Mouse (Mus musculus) hindbrain, embryonic 14.5 days (tissue): ENCODE data around the gene Trim11. TPM values are rescaled to one million over a fixed set of nuclear protein-coding genes. Genes with fewer than 3 reads are reported as not detected.

ENCODE experiments used
- ATAC-seq: fragments of 200-750 bp; cut with Nextera tagmentation; 2 replicates; pipeline ENCODE4 v1.8.0; 2017; ENCODE audit warnings: moderate number of reproducible peaks, mild to moderate bottlenecking, moderate TSS enrichment, moderate library complexity; ENCODE audit not compliant: low FRiP score
- DNase-seq: peaks from one replicate; pipeline ENCODE4 v3.0.0-alpha.2; 2015; ENCODE audit warnings: low spot score
- H3K27ac ChIP-seq: fragments of 300-500 bp; sonication (generic); 2 replicates; pipeline ENCODE4 v1.5.1; 2014; ENCODE audit warnings: mild to moderate bottlenecking, moderate library complexity
- H3K27me3 ChIP-seq: fragments of 300-500 bp; sonication (generic); 2 replicates; pipeline ENCODE4 v1.6.1; 2014; ENCODE audit warnings: mild to moderate bottlenecking, low read length, mixed read lengths; ENCODE audit not compliant: control insufficient read depth, insufficient read depth
- H3K36me3 ChIP-seq: fragments of 300-500 bp; sonication (generic); replicated peaks from 2 replicates; pipeline ENCODE4 v1.6.1; 2014; ENCODE audit not compliant: control insufficient read depth, insufficient read depth
- H3K4me1 ChIP-seq: fragments of 300-500 bp; sonication (generic); replicated peaks from 2 replicates; pipeline ENCODE4 v1.6.1; 2014; ENCODE audit warnings: antibody characterized with exemption, low read length, mixed read lengths; ENCODE audit not compliant: control insufficient read depth, insufficient read depth
- H3K4me2 ChIP-seq: fragments of 300-500 bp; sonication (generic); replicated peaks from 2 replicates; pipeline ENCODE4 v1.6.1; 2014; ENCODE audit warnings: mild to moderate bottlenecking, moderate library complexity
- H3K4me3 ChIP-seq: fragments of 300-500 bp; sonication (generic); replicated peaks from 2 replicates; pipeline ENCODE4 v1.5.1; 2014; ENCODE audit warnings: mild to moderate bottlenecking, low read length
- H3K9ac ChIP-seq: fragments of 300-500 bp; sonication (generic); 2 replicates; pipeline ENCODE4 v1.6.1; 2014
- H3K9me3 ChIP-seq: fragments of 300-500 bp; sonication (generic); 2 replicates; pipeline ENCODE4 v1.6.1; 2016; ENCODE audit warnings: low read length; ENCODE audit not compliant: control insufficient read depth
- WGBS: fragments of 180-500 bp; shearing (Covaris S2); extraction: QIAGEN DNeasy Blood & Tissue Kit; methylation state at CpG from one replicate; pipeline ENCODE4 v1.1.7; 2014; 5-methylcytosine and 5-hydroxymethylcytosine counted together
- polyA plus RNA-seq: library from polyadenylated mRNA; unstranded; fragments of >200 nt; fragmentation: Nextera tagmentation; extraction: Ambion mirVana; gene quantifications from 2 replicates; pipeline ENCODE4 v1.2.1, GENCODE M21; 2014

Gene Trim11
- polyA plus RNA-seq, 1 experiment from 2014 or later = 18.9 TPM

DNA sequence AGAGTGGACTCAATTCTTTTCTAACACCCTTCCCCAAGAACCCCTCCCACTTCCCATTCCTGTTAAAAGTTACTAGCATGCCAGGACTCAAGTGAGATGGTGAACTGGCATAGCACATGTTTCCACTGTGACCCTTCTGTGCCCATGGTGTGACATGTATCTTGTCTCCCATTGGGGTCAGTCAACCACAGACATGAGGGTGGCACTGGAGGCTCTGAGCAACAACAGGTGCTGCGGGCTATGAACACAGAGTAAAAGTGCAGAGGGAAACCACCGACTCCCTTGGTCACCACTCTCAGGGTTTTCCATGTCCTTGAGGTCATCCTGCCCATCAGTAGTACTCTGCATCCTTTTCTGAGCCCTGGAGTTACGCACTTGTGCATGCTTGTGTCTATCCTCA is 6.1 kb upstream of the Trim11 start:
- Histone ChIP-seq H3K4me2 (no peak overlapping the region), H3K9me3 (no peaks in the 10 kb centered on the region), H3K4me1 (peaks cover 10% of the 10 kb centered on the region), H3K36me3 (peaks cover 6% of the 10 kb centered on the region), H3K4me3 (no peak overlapping the region), H3K27me3 (no peaks in the 10 kb centered on the region), H3K9ac (no peak overlapping the region), H3K27ac (no peak overlapping the region)
- no peak for DNase-seq
- ATAC-seq = no peak
- 90% methylated on average over 3 of the region's 3 CpGs for WGBS

DNA sequence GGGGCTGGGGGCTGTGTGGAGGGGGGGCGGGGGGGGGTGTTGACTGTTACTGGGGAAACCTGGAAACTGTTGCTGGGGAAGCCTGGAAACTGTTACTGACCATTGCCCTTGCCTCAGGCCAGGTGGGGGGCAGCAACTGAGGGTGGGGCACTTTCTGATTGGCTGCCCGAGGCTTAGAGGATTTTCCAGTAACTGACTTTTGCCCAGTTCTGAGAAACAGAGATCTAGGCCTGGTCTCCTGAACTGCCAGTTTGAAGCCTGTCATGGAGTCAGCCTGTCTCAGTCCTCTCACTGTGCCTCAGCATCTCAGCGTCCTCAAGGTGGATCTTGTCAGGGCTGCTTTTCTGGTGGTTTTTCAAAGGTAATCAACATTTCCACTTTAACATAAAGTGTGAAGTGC is 3.5 kb upstream of the Trim11 start:
- DNase-seq = no peak
- Histone ChIP-seq H3K9me3 (no peaks in the 10 kb centered on the region), H3K4me1 (peaks cover 22% of the 10 kb centered on the region), H3K9ac (no peak overlapping the region), H3K36me3 (peaks cover 6% of the 10 kb centered on the region), H3K27ac (no peak overlapping the region), H3K4me3 (no peak overlapping the region), H3K4me2 (no peak overlapping the region), H3K27me3 (no peaks in the 10 kb centered on the region)
- WGBS = 91% methylated on average over 3 of the region's 3 CpGs
- ATAC-seq = no peak

- Histone ChIP-seq H3K27me3 (no peaks in the 10 kb centered on the region), H3K4me1 (peaks cover 41% of the 10 kb centered on the region), H3K4me2 (peak overlapping the region; percentile 100), H3K9ac (peak overlapping the region; percentile 94), H3K36me3 (peaks cover 2% of the 10 kb centered on the region), H3K4me3 (peak overlapping the region; percentile 98), H3K9me3 (no peaks in the 10 kb centered on the region), H3K27ac (peak overlapping the region; percentile 72)
- ATAC-seq (no peak), DNase-seq (peak; percentile 24)
- under 1% methylated on average over 29 of the region's 29 CpGs for WGBS
Observed at GRCm38 (mm10) chr11:58977150-58977549, 743 bp upstream of the Trim11 start.

DNA sequence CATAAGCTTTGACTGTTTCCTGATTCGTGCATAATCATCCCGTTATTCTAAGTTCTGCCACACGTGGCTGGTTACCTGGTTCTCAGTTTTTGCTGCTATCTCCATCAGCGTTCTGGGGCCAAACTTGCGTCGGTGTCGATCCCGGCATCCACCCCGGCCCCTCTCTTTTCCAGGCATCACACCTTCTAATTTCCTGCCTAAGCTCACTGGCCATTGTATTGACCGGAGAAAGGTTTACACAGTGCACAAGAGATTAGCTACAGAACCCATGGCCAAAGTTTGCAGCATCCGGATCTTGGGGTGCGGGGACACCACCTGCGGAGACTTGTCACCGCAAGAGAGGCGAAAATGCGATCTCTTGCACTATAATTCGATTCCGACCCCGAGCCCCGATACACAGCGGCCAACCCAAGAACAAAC is 276 bp upstream of the Trim11 start:
- under 1% methylated on average over 21 of the region's 21 CpGs for WGBS
- Histone ChIP-seq H3K27ac (peak overlapping the region; percentile 72), H3K9ac (peak overlapping the region; percentile 94), H3K36me3 (peaks cover 7% of the 10 kb centered on the region), H3K4me3 (peak overlapping the region; percentile 98), H3K4me2 (peak overlapping the region; percentile 100), H3K9me3 (no peaks in the 10 kb centered on the region), H3K4me1 (peaks cover 41% of the 10 kb centered on the region), H3K27me3 (no peaks in the 10 kb centered on the region)
- DNase-seq = no peak
- ATAC-seq = peak; percentile 39

- Histone ChIP-seq H3K27me3 (no peaks in the 10 kb centered on the region), H3K4me1 (peaks cover 41% of the 10 kb centered on the region), H3K9ac (peak overlapping the region; percentile 94), H3K4me3 (peak overlapping the region; percentile 98), H3K9me3 (no peaks in the 10 kb centered on the region), H3K4me2 (peak overlapping the region; percentile 100), H3K36me3 (peaks cover 14% of the 10 kb centered on the region), H3K27ac (no peak overlapping the region)
- WGBS = 3% methylated on average over 5 of the region's 5 CpGs
- DNase-seq (no peak), ATAC-seq (no peak)
Observed at GRCm38 (mm10) chr11:58978706-58979030, 775 bp downstream of the Trim11 start.

- DNase-seq (no peak), ATAC-seq (no peak)
- Histone ChIP-seq H3K27me3 (no peaks in the 10 kb centered on the region), H3K9me3 (no peaks in the 10 kb centered on the region), H3K36me3 (peaks cover 19% of the 10 kb centered on the region), H3K27ac (no peak overlapping the region), H3K4me3 (peak overlapping the region; percentile 98), H3K4me1 (peaks cover 41% of the 10 kb centered on the region), H3K4me2 (peak overlapping the region; percentile 100), H3K9ac (peak overlapping the region; percentile 94)
- WGBS = 75% methylated on average over 3 of the region's 3 CpGs
Observed at GRCm38 (mm10) chr11:58979183-58979582, 1.3 kb downstream of the Trim11 start.

- H3K9ac ChIP-seq = peak overlapping the region; percentile 94
- DNase-seq = no peak
- peaks cover 21% of the 10 kb centered on the region for H3K36me3 ChIP-seq
- H3K4me1 ChIP-seq = peaks cover 41% of the 10 kb centered on the region
- peak overlapping the region; percentile 100 for H3K4me2 ChIP-seq
- H3K27me3 ChIP-seq = no peaks in the 10 kb centered on the region
- H3K9me3 ChIP-seq = no peaks in the 10 kb centered on the region
- 80% methylated on average over 7 of the region's 7 CpGs for WGBS
- no peak for ATAC-seq
- no peak overlapping the region for H3K27ac ChIP-seq
- peak overlapping the region; percentile 98; the same call in 1 of the 2 replicates for H3K4me3 ChIP-seq
Observed at GRCm38 (mm10) chr11:58979661-58980060, 1.8 kb downstream of the Trim11 start.

GRCm38 (mm10) chr11:58980381-58980990 is 2.6 kb downstream of the Trim11 start:
- Histone ChIP-seq H3K27me3 (no peaks in the 10 kb centered on the region), H3K36me3 (peaks cover 29% of the 10 kb centered on the region), H3K27ac (no peak overlapping the region), H3K4me1 (peaks cover 40% of the 10 kb centered on the region), H3K9ac (no peak overlapping the region), H3K4me2 (peak overlapping the region; percentile 18), H3K4me3 (no peak overlapping the region), H3K9me3 (no peaks in the 10 kb centered on the region)
- DNase-seq (no peak), ATAC-seq (no peak)
- WGBS = 75% methylated on average over 5 of the region's 5 CpGs

- H3K4me2 ChIP-seq = no peak overlapping the region
- H3K27me3 ChIP-seq = no peaks in the 10 kb centered on the region
- ATAC-seq (no peak), DNase-seq (peak; percentile 55)
- H3K4me3 ChIP-seq = no peak overlapping the region
- H3K36me3 ChIP-seq = peaks cover 43% of the 10 kb centered on the region
- peaks cover 31% of the 10 kb centered on the region for H3K4me1 ChIP-seq
- H3K27ac ChIP-seq = no peak overlapping the region
- H3K9ac ChIP-seq = no peak overlapping the region
- no peaks in the 10 kb centered on the region for H3K9me3 ChIP-seq
- 56% methylated on average over 14 of the region's 14 CpGs for WGBS
Observed at GRCm38 (mm10) chr11:58981541-58982447, 3.9 kb downstream of the Trim11 start.
